Mouse (Mus musculus) kidney, embryonic 14.5 days (tissue): ENCODE measurements around the gene Pcsk1n. TPM values are rescaled to one million over a fixed set of nuclear protein-coding genes. Genes with fewer than 3 reads are reported as not detected.
"Not testable (repeated sequence)": the region's sequence is repeated elsewhere in the genome, so short reads cannot be mapped to it uniquely, and the experiment has no call there.

Experiments
- ATAC-seq: fragments of 200-750 bp; cut with Nextera tagmentation; 2 replicates; pipeline ENCODE4 v1.8.0; 2017; ENCODE audit warnings: moderate number of reproducible peaks, mild to moderate bottlenecking, moderate TSS enrichment, moderate library complexity; ENCODE audit not compliant: low FRiP score, low TSS enrichment
- H3K27ac ChIP-seq: fragments of 300-500 bp; sonication (generic); 2 replicates; pipeline ENCODE4 v1.5.1; 2014; ENCODE audit warnings: low read depth, mild to moderate bottlenecking, low read length, moderate library complexity, mixed read lengths
- H3K27me3 ChIP-seq: fragments of 300-500 bp; sonication (generic); 2 replicates; pipeline ENCODE4 v1.6.1; 2014; ENCODE audit warnings: mild to moderate bottlenecking, low read length; ENCODE audit not compliant: control insufficient read depth, insufficient read depth
- H3K36me3 ChIP-seq: fragments of 300-500 bp; sonication (generic); 2 replicates; pipeline ENCODE4 v1.6.1; 2014; ENCODE audit warnings: low read length, mixed read lengths; ENCODE audit not compliant: control insufficient read depth, insufficient read depth
- H3K4me1 ChIP-seq: fragments of 300-500 bp; sonication (generic); 2 replicates; pipeline ENCODE4 v1.6.1; 2014; ENCODE audit warnings: low read length, mixed read lengths; ENCODE audit not compliant: control insufficient read depth, insufficient read depth
- H3K4me2 ChIP-seq: fragments of 300-500 bp; sonication (generic); replicated peaks from 2 replicates; pipeline ENCODE4 v1.6.1; 2014; ENCODE audit warnings: low read depth, mild to moderate bottlenecking, low read length
- H3K4me3 ChIP-seq: fragments of 300-500 bp; sonication (generic); 2 replicates; pipeline ENCODE4 v1.5.1; 2014; ENCODE audit warnings: mild to moderate bottlenecking, low read length
- H3K9ac ChIP-seq: fragments of 300-500 bp; sonication (generic); 2 replicates; pipeline ENCODE4 v1.6.1; 2014; ENCODE audit warnings: low read depth, mild to moderate bottlenecking, low read length, moderate library complexity
- H3K9me3 ChIP-seq: fragments of 300-500 bp; sonication (generic); 2 replicates; pipeline ENCODE4 v1.6.1; 2016; ENCODE audit warnings: low read length; ENCODE audit not compliant: control insufficient read depth
- WGBS: fragments of 180-500 bp; shearing (Covaris S2); extraction: QIAGEN DNeasy Blood & Tissue Kit; methylation state at CpG from one replicate; pipeline ENCODE4 v1.1.7; 2014; 5-methylcytosine and 5-hydroxymethylcytosine counted together
- polyA plus RNA-seq: library from polyadenylated mRNA; unstranded; fragments of >200 nt; fragmentation: Nextera tagmentation; extraction: Ambion mirVana; gene quantifications from 2 replicates; pipeline ENCODE4 v1.2.1, GENCODE M21; 2014

Gene Pcsk1n
- polyA plus RNA-seq, 1 experiment from 2014 or later: 0.09 TPM

DNA sequence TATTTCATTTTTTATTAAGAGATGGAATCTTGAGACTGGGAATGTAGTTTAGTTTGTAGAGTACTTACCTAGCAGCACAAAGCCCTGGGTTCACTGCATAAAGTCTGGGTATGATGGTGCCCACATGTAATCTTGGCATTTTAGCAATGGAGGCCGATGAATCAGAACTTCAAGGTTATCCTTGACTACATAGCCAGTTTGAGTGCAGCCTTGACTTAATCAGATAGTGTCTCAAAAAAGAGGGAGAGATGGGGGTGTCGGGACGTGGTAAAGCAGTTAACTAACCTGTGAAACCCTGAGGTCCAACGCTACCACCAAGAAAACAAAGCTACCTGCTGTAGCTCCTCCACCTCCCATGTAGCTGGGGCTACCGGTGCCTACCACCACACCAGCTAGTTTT lies 15.2 kb upstream of the Pcsk1n start:
- Histone ChIP-seq H3K27ac (no peak overlapping the region), H3K4me1 (no peaks in the 10 kb centered on the region), H3K36me3 (peaks cover 9% of the 10 kb centered on the region; the same call in 1 of the 2 replicates), H3K27me3 (no peaks in the 10 kb centered on the region), H3K4me3 (no peak overlapping the region), H3K9ac (no peak overlapping the region), H3K4me2 (no peak overlapping the region), H3K9me3 (no peaks in the 10 kb centered on the region)
- no peak for ATAC-seq
- 90% methylated on average over 5 of the region's 5 CpGs for WGBS

DNA sequence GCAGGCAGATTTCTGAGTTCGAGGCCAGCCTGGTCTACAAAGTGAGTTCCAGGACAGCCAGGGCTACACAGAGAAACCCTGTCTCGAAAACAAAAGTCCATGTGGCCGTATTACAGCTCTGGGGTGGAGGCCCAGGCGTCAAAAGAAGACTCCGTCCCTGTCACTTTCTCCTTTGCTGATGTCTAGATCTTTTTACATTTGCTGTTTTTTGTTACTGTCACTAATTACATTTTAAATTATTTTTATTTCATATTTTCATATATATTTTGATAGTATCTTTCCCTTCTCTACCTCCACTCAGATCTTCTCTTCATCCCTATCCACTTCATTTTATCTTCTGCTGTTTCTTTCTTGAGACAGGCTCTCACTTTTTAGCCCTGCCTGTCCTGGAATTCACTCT lies 11.9 kb upstream of the Pcsk1n start, which contains the start of gene Gm10491:
Gene Gm10491, minus strand, starts transcription at position 101 of the 400 bp plus-strand sequence.
- Histone ChIP-seq H3K36me3 (peaks cover 5% of the 10 kb centered on the region; the same call in 1 of the 2 replicates), H3K4me3 (no peak within 1 kb of the TSS), H3K27me3 (no peaks in the 10 kb centered on the region), H3K27ac (no peak within 1 kb of the TSS), H3K9ac (no peak within 1 kb of the TSS), H3K4me1 (no peaks in the 10 kb centered on the region), H3K4me2 (no peak within 1 kb of the TSS), H3K9me3 (no peaks in the 10 kb centered on the region)
- ATAC-seq: no peak
- WGBS: 85% methylated on average over 5 of the region's 5 CpGs

GRCm38 (mm10) chrX:7909242-7909641 lies 10.4 kb upstream of the Pcsk1n start, which contains the start of gene Gm10490:
Gene Gm10490, plus strand, starts transcription at chrX:7909542.
- not testable (repeated sequence) for H3K4me2 ChIP-seq, H3K4me3 ChIP-seq, H3K27me3 ChIP-seq, H3K27ac ChIP-seq, H3K9ac ChIP-seq, H3K36me3 ChIP-seq, H3K4me1 ChIP-seq, ATAC-seq, H3K9me3 ChIP-seq
- WGBS: 91% methylated on average over 4 of the region's 4 CpGs

DNA sequence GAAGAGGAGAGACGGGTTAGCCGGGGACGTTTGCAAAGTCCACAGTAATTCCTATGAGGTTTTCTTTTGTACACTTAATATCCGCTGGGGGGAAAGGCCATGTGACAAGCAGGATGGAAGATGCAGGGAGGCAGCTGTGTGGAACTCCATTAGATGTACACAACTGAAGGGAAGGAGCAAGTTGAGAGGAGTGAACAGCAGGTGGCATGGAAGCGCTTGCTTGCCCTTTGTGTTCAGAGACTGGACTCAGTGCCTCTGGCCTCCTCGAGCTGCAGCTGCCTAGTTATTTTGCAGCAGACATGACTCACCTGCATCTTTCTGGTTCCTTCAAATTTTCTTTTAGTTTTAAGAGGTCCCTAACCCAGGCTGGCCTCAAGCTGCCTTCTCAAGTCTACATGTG lies 9.1 kb upstream of the Pcsk1n start:
- H3K36me3 ChIP-seq: peaks cover 5% of the 10 kb centered on the region; the same call in 1 of the 2 replicates
- no peak overlapping the region for H3K4me2 ChIP-seq
- no peaks in the 10 kb centered on the region for H3K4me1 ChIP-seq
- H3K4me3 ChIP-seq: no peak overlapping the region
- no peaks in the 10 kb centered on the region for H3K9me3 ChIP-seq
- no peak for ATAC-seq
- H3K27ac ChIP-seq: no peak overlapping the region
- WGBS: 65% methylated on average over 6 of the region's 6 CpGs
- no peak overlapping the region for H3K9ac ChIP-seq
- no peaks in the 10 kb centered on the region for H3K27me3 ChIP-seq

DNA sequence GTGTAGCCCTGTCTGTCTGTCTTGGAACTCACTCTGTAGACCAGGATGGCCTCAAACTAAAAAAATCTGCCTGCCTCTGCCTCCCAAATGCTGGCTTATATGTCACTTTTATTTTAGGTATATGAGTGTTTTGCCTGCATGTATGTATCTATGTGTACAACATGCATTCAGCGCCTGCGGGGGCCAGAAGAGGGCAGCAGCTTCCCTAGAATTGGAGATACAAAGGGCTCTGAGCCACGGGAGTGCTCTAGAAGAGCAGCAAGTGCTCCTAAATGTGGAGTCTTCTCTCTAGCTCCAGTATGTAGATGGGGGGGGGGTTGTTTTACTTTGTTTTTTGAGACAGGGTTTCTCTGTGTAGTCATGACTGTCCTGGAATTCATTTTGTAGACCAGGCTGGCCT lies 4.0 kb upstream of the Pcsk1n start:
- not testable (repeated sequence) for H3K4me1 ChIP-seq, H3K36me3 ChIP-seq, H3K9me3 ChIP-seq, H3K27ac ChIP-seq, H3K4me3 ChIP-seq, ATAC-seq, H3K9ac ChIP-seq, H3K4me2 ChIP-seq
- WGBS: 30% methylated on average over 3 of the region's 3 CpGs
- H3K27me3 ChIP-seq: peaks cover 13% of the 10 kb centered on the region

- not testable (repeated sequence) for H3K36me3 ChIP-seq, H3K9me3 ChIP-seq, H3K4me3 ChIP-seq, H3K27ac ChIP-seq, ATAC-seq, H3K4me2 ChIP-seq, H3K4me1 ChIP-seq, H3K9ac ChIP-seq
- 71% methylated on average over 6 of the region's 6 CpGs for WGBS
- H3K27me3 ChIP-seq: peaks cover 33% of the 10 kb centered on the region
Observed at GRCm38 (mm10) chrX:7917960-7918359, 1.7 kb upstream of the Pcsk1n start.

- Histone ChIP-seq H3K36me3 (no peaks in the 10 kb centered on the region), H3K27ac (no peak overlapping the region), H3K27me3 (peaks cover 43% of the 10 kb centered on the region), H3K4me2 (peak overlapping the region; percentile 32), H3K4me1 (no peaks in the 10 kb centered on the region), H3K9me3 (no peaks in the 10 kb centered on the region), H3K4me3 (peak overlapping the region; percentile 21), H3K9ac (no peak overlapping the region; the same call in 1 of the 2 replicates)
- WGBS: 30% methylated on average over 48 of the region's 48 CpGs
- ATAC-seq: 0 out of 2 replicates have a peak, but pooled peaks have one; percentile 33
Observed at GRCm38 (mm10) chrX:7922032-7922431, 2.4 kb downstream of the Pcsk1n start.

DNA sequence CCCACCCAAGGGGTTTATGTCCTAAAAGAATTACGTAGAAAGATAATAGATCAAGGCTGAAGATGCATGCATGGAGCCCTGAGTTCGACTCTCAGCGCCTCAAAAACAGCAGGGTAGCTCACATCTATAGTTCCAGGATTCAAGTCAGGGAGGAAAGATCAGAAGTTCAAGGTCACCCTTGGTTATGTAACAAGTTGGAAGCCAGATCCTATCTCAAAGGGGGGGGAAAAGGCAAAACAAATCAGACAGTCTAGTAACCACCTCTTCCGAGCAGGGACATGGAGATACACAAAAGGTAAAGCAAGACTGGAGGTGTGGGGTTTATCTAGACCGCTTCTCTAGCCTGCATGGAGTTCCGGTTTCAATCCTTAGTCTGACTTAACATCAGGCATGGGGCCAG lies 6.6 kb downstream of the Pcsk1n start:
- WGBS: 75% methylated on average over 6 of the region's 6 CpGs
- H3K27me3 ChIP-seq: peaks cover 28% of the 10 kb centered on the region
- ATAC-seq: no peak

GRCm38 (mm10) chrX:7927116-7927515 lies 7.5 kb downstream of the Pcsk1n start:
- Histone ChIP-seq H3K27ac (no peak overlapping the region), H3K9me3 (no peaks in the 10 kb centered on the region), H3K9ac (no peak overlapping the region), H3K4me1 (no peaks in the 10 kb centered on the region), H3K27me3 (peaks cover 21% of the 10 kb centered on the region), H3K4me3 (no peak overlapping the region), H3K36me3 (peaks cover 5% of the 10 kb centered on the region; the same call in 1 of the 2 replicates), H3K4me2 (no peak overlapping the region)
- WGBS: 31% methylated on average over 10 of the region's 10 CpGs
- no peak for ATAC-seq

More for the DNA sequence above, 6.6 kb downstream of the Pcsk1n start:
- H3K9me3 ChIP-seq: no peaks in the 10 kb centered on the region
- no peaks in the 10 kb centered on the region for H3K4me1 ChIP-seq
- H3K4me3 ChIP-seq: no peak overlapping the region
- H3K9ac ChIP-seq: no peak overlapping the region
- no peak overlapping the region for H3K27ac ChIP-seq
- H3K4me2 ChIP-seq: no peak overlapping the region
- peaks cover 3% of the 10 kb centered on the region; the same call in 1 of the 2 replicates for H3K36me3 ChIP-seq
